8 mouse cellular contexts compared by ENCODE assay signal in the genomic region with DNA sequence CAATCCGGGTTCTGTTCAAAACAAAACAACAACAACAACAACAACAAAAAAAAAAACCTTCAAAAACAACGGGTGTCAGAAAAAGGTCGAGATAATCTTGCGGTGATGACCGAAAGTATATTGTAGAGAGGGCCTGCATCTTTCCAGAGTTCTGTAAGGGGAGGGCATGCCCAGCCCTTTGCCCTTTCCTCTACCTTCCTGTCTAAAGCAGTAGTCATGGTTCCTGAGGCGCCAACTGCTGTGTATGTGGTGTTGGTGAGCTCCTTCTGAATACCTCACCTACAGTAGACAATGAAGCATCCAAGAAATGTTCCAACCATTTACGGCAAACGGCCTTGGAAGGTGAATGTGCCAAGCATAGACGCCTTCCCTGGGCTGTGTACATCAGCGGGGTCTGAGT. TPM values are rescaled to one million over a fixed set of nuclear protein-coding genes. Genes with fewer than 3 reads are reported as not detected.
DNase-seq lines count a peak whose midpoint lies in the region; ATAC-seq and TF ChIP-seq lines count a peak whose summit lies in the region.

No protein-coding gene starts in this region.

- TF ChIP-seq POLR2A in lung, adult 2 months (IDR thresholded peaks at IDR 0.05; ENCODE audit: borderline replicate concordance, extremely low read depth, low read depth, low read length), result no peak

- no peak for ATAC-seq in embryonic facial prominence, embryonic 15.5 days (ENCODE audit: insufficient number of reproducible peaks, low FRiP score, low TSS enrichment, low read depth)
- no peak for ATAC-seq in limb, embryonic 11.5 days (ENCODE audit: insufficient number of reproducible peaks, low FRiP score, low TSS enrichment, low read depth)
- no peak for ATAC-seq in neural tube, embryonic 15.5 days (ENCODE audit: low FRiP score)

- peak overlapping the region; percentile 85 for H3K27ac ChIP-seq in embryonic facial prominence, embryonic 15.5 days (replicated peaks)
- no peak overlapping the region for H3K27ac ChIP-seq in limb, embryonic 11.5 days (replicated peaks; ENCODE audit: low read depth, low read length)
- peak overlapping the region; percentile 95 for H3K27ac ChIP-seq in neural tube, embryonic 15.5 days (replicated peaks)

- H3K4me3 ChIP-seq in lung, adult 2 months (replicated peaks; ENCODE audit: extremely low read depth, low read depth, low read length), result peak overlapping the region; percentile 77
- H3K4me3 ChIP-seq in embryonic facial prominence, embryonic 15.5 days (replicated peaks), result peak overlapping the region; percentile 86
- peak overlapping the region; percentile 86 for H3K4me3 ChIP-seq in limb, embryonic 11.5 days (ENCODE audit: low read depth, low read length)
- peak overlapping the region; percentile 87 for H3K4me3 ChIP-seq in neural tube, embryonic 15.5 days (replicated peaks)

- H3K27me3 ChIP-seq in embryonic facial prominence, embryonic 15.5 days, result no peaks in the 10 kb centered on the region
- H3K27me3 ChIP-seq in limb, embryonic 11.5 days (ENCODE audit: control insufficient read depth, insufficient read depth, low read length), result no peaks in the 10 kb centered on the region
- H3K27me3 ChIP-seq in neural tube, embryonic 15.5 days (replicated peaks), result no peaks in the 10 kb centered on the region

- peak overlapping the region; percentile 85 for H3K9ac ChIP-seq in embryonic facial prominence, embryonic 15.5 days
- H3K9ac ChIP-seq in limb, embryonic 11.5 days (ENCODE audit: low read length), result peak overlapping the region; percentile 95
- H3K9ac ChIP-seq in neural tube, embryonic 15.5 days (replicated peaks), result peak overlapping the region; percentile 93

- no peaks in the 10 kb centered on the region; the same call in 1 of the 2 replicates for H3K4me1 ChIP-seq in lung, adult 2 months (ENCODE audit: control insufficient read depth, insufficient read depth, low read length)
- peaks cover 24% of the 10 kb centered on the region for H3K4me1 ChIP-seq in embryonic facial prominence, embryonic 15.5 days
- 0 out of 2 replicates have a peak, but pooled peaks cover 6% of the 10 kb centered on the region for H3K4me1 ChIP-seq in limb, embryonic 11.5 days (ENCODE audit: control insufficient read depth, insufficient read depth, low read length)
- H3K4me1 ChIP-seq in neural tube, embryonic 15.5 days, result peaks cover 42% of the 10 kb centered on the region

- H3K36me3 ChIP-seq in embryonic facial prominence, embryonic 15.5 days, result no peaks in the 10 kb centered on the region
- no peaks in the 10 kb centered on the region for H3K36me3 ChIP-seq in limb, embryonic 11.5 days (ENCODE audit: control insufficient read depth, insufficient read depth, low read length)
- H3K36me3 ChIP-seq in neural tube, embryonic 15.5 days, result no peaks in the 10 kb centered on the region; the same call in 1 of the 2 replicates

- H3K9me3 ChIP-seq in embryonic facial prominence, embryonic 15.5 days (replicated peaks), result no peaks in the 10 kb centered on the region
- no peaks in the 10 kb centered on the region for H3K9me3 ChIP-seq in limb, embryonic 11.5 days (ENCODE audit: control insufficient read depth, low read length)
- H3K9me3 ChIP-seq in neural tube, embryonic 15.5 days (replicated peaks), result no peaks in the 10 kb centered on the region

- DNase-seq in lung, adult 2 months, result no peak
- no peak for DNase-seq in lung, postnatal 36 days
- no peak for DNase-seq in limb, embryonic 11.5 days (ENCODE audit: low spot score)
- DNase-seq in ovary, adult 18-20 months (ENCODE audit: low spot score), result no peak
- DNase-seq in ovary, postnatal 10 days (ENCODE audit: low spot score), result no peak
- no peak for DNase-seq in adrenal gland, postnatal 36 days

- H3K4me2 ChIP-seq in embryonic facial prominence, embryonic 15.5 days (replicated peaks), result peak overlapping the region; percentile 79
- H3K4me2 ChIP-seq in limb, embryonic 11.5 days (ENCODE audit: low read depth, severe bottlenecking), result peak overlapping the region; percentile 53
- peak overlapping the region; percentile 66 for H3K4me2 ChIP-seq in neural tube, embryonic 15.5 days

- no peak for TF ChIP-seq CTCF in lung, adult 2 months (IDR thresholded peaks at IDR 0.05; ENCODE audit: insufficient read depth, low read length)

- WGBS in lung, adult 2 months, result 39% methylated on average over 10 of the region's 10 CpGs
- 39% methylated on average over 10 of the region's 10 CpGs for WGBS in embryonic facial prominence, embryonic 15.5 days
- WGBS in limb, embryonic 11.5 days, result 42% methylated on average over 10 of the region's 10 CpGs
- WGBS in neural tube, embryonic 15.5 days, result 37% methylated on average over 10 of the region's 10 CpGs

RNA-seq across cellular contexts. Expression of a gene that starts 0.5 kb away (rescaled TPM):
- polyA plus RNA-seq in lung, adult 2 months (2012; rRNA removed), result 17.0 and 21.9 TPM in 2 replicates
- 43.4 and 45.7 TPM in 2 replicates for polyA plus RNA-seq in embryonic facial prominence, embryonic 15.5 days (2015; fragmentation: Nextera tagmentation; extraction: Ambion mirVana)
- 78.4 and 79.6 TPM in 2 replicates for polyA plus RNA-seq in limb, embryonic 11.5 days (2014; fragmentation: Nextera tagmentation; extraction: Ambion mirVana)
- 138 and 164 TPM in 2 replicates for polyA plus RNA-seq in neural tube, embryonic 15.5 days (2015; fragmentation: Nextera tagmentation; extraction: Ambion mirVana)
- total RNA-seq in adrenal gland, postnatal 36 days (2021), result 1 to 10 TPM; 8.8 to 9.9 TPM
